Mouse (Mus musculus) limb, embryonic 11.5 days (tissue): ENCODE data around the gene Srbd1. TPM values are rescaled to one million over a fixed set of nuclear protein-coding genes. Genes with fewer than 3 reads are reported as not detected.

ENCODE experiments used
- ATAC-seq: fragments of 200-750 bp; cut with Nextera tagmentation; 2 replicates; pipeline ENCODE4 v1.8.0; 2017; ENCODE audit warnings: low read depth; ENCODE audit not compliant: insufficient number of reproducible peaks, low FRiP score, low TSS enrichment
- DNase-seq: peaks from one replicate; pipeline ENCODE4 v3.0.0-alpha.2; 2015; ENCODE audit warnings: low spot score
- H3K27ac ChIP-seq: fragments of 300-500 bp; sonication (generic); replicated peaks from 2 replicates; pipeline ENCODE4 v1.5.1; 2014; ENCODE audit warnings: low read depth, mild to moderate bottlenecking, low read length
- H3K27me3 ChIP-seq: fragments of 300-500 bp; sonication (generic); 2 replicates; pipeline ENCODE4 v1.6.1; 2014; ENCODE audit warnings: mild to moderate bottlenecking, low read length, mixed read lengths; ENCODE audit not compliant: control insufficient read depth, insufficient read depth
- H3K36me3 ChIP-seq: fragments of 300-500 bp; sonication (generic); 2 replicates; pipeline ENCODE4 v1.6.1; 2014; ENCODE audit warnings: mild to moderate bottlenecking, low read length, moderate library complexity, mixed read lengths; ENCODE audit not compliant: control insufficient read depth, insufficient read depth
- H3K4me1 ChIP-seq: fragments of 300-500 bp; sonication (generic); 2 replicates; pipeline ENCODE4 v1.6.1; 2014; ENCODE audit warnings: low read length, mixed read lengths; ENCODE audit not compliant: control insufficient read depth, insufficient read depth
- H3K4me2 ChIP-seq: fragments of 300-500 bp; sonication (generic); 2 replicates; pipeline ENCODE4 v1.6.1; 2014; ENCODE audit warnings: low read depth, mild to moderate bottlenecking, moderate library complexity; ENCODE audit not compliant: severe bottlenecking
- H3K4me3 ChIP-seq: fragments of 300-500 bp; sonication (generic); 2 replicates; pipeline ENCODE4 v1.5.1; 2014; ENCODE audit warnings: low read depth, low read length
- H3K9ac ChIP-seq: fragments of 300-500 bp; sonication (generic); 2 replicates; pipeline ENCODE4 v1.6.1; 2014; ENCODE audit warnings: mild to moderate bottlenecking, low read length
- H3K9me3 ChIP-seq: fragments of 300-500 bp; sonication (generic); 2 replicates; pipeline ENCODE4 v1.6.1; 2016; ENCODE audit warnings: low read length; ENCODE audit not compliant: control insufficient read depth
- WGBS: fragments of 180-500 bp; shearing (Covaris S2); extraction: QIAGEN DNeasy Blood & Tissue Kit; methylation state at CpG from one replicate; pipeline ENCODE4 v1.1.7; 2014; 5-methylcytosine and 5-hydroxymethylcytosine counted together
- polyA plus RNA-seq: library from polyadenylated mRNA; unstranded; fragments of >200 nt; fragmentation: Nextera tagmentation; extraction: Ambion mirVana; gene quantifications from 2 replicates; pipeline ENCODE4 v1.2.1, GENCODE M21; 2014

The Srbd1 gene
- polyA plus RNA-seq, 1 experiment from 2014 or later, result 14.3 TPM

DNA sequence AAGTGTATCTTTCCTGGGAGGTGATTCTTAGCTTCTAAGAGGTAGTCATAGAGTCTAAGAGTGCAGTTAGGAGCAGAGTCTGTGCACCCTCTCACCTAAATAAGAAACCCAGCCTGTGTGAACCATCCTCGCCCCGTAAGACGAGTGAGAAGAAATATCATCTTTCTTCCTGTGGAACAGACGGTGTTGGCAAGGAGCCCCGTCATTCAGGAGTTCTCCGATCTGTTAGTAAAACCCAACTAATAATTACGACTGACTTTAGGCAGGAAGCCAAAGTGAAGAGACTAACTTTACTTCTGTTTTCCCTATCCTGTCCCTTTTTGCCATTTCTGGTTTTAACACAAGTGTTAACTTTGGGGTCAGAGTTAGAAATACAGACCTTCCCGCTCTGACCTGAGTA, 166.1 kb downstream of the Srbd1 start:
- Histone ChIP-seq H3K4me2 (no peak overlapping the region), H3K27ac (no peak overlapping the region), H3K4me1 (no peaks in the 10 kb centered on the region), H3K4me3 (no peak overlapping the region), H3K9ac (no peak overlapping the region), H3K9me3 (no peaks in the 10 kb centered on the region), H3K27me3 (no peaks in the 10 kb centered on the region), H3K36me3 (no peaks in the 10 kb centered on the region)
- DNase-seq, result no peak
- WGBS, result 83% methylated on average over 8 of the region's 8 CpGs
- ATAC-seq, result no peak

DNA sequence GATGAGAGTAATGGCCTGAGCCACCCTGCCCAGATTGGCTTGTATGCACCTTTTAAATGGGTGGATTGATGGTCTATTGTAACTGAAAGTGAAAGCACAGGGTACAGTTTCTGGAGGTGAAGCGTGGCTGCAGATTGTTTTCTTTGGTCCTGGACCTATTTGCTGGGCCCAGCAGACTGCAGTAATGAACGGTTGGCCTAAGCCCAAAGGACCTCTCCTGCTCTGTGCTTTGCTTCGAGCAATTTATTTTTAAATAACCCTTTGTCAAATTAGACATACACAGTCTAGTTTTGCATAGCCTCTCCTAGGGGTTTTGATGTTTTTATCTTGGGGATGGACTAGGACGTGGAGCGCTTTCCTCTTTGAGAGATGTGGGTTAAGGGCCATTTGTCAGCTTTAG, 169.9 kb downstream of the Srbd1 start:
- 79% methylated on average over 5 of the region's 5 CpGs for WGBS
- no peak for ATAC-seq
- Histone ChIP-seq H3K4me1 (no peaks in the 10 kb centered on the region), H3K9ac (no peak overlapping the region), H3K4me3 (no peak overlapping the region), H3K4me2 (no peak overlapping the region), H3K36me3 (no peaks in the 10 kb centered on the region), H3K9me3 (no peaks in the 10 kb centered on the region), H3K27ac (no peak overlapping the region), H3K27me3 (no peaks in the 10 kb centered on the region)
- DNase-seq, result no peak

DNA sequence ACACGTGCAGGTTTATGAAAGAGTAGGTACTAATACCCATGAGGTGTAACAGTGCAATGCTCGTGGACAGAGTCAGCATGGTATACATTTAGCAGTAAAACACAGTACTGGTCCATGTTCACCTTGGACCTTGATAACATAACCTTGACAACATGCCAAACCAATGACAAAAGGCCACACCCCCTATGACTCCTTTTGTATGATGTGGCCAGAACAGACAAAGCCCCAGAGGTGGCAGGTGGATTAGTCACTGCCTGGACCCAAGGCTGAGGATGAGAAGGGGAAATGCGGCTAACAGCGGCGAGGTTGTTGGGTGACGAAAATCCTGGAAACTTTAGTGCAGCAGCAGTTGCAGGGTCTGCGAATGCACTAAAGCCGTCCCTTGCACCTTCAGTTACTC, 170.4 kb downstream of the Srbd1 start:
- no peak overlapping the region for H3K27ac ChIP-seq
- DNase-seq (no peak), ATAC-seq (no peak)
- H3K4me1 ChIP-seq, result no peaks in the 10 kb centered on the region
- H3K4me3 ChIP-seq, result no peak overlapping the region
- no peaks in the 10 kb centered on the region for H3K9me3 ChIP-seq
- no peaks in the 10 kb centered on the region for H3K36me3 ChIP-seq
- no peaks in the 10 kb centered on the region for H3K27me3 ChIP-seq
- no peak overlapping the region for H3K9ac ChIP-seq
- WGBS, result 90% methylated on average over 8 of the region's 8 CpGs
- H3K4me2 ChIP-seq, result no peak overlapping the region

DNA sequence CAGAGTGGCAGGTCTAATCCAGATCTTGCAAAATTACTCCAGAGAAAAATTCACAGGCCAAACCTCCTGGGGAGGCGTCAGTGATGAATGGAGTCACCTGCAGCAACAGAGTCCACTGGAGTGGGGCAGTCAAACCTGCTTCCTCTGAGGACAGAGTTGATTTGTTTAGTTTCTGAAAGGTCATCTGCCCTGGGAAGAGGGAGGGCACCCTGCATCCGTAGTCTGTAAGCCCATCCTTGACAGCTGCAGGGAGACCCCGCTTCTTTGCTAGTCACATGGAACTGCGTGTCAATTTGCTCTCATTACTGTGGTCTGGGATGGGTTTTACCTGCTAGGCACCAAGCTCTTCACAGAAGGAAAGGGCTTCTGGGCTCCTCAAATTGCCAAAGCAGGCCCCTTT, 173.9 kb downstream of the Srbd1 start:
- DNase-seq (no peak), ATAC-seq (no peak)
- no peaks in the 10 kb centered on the region for H3K4me1 ChIP-seq
- no peak overlapping the region for H3K4me2 ChIP-seq
- 44% methylated on average over 4 of the region's 4 CpGs for WGBS
- H3K27me3 ChIP-seq, result no peaks in the 10 kb centered on the region
- no peak overlapping the region for H3K27ac ChIP-seq
- no peak overlapping the region for H3K9ac ChIP-seq
- H3K9me3 ChIP-seq, result no peaks in the 10 kb centered on the region
- no peaks in the 10 kb centered on the region for H3K36me3 ChIP-seq
- H3K4me3 ChIP-seq, result no peak overlapping the region

DNA sequence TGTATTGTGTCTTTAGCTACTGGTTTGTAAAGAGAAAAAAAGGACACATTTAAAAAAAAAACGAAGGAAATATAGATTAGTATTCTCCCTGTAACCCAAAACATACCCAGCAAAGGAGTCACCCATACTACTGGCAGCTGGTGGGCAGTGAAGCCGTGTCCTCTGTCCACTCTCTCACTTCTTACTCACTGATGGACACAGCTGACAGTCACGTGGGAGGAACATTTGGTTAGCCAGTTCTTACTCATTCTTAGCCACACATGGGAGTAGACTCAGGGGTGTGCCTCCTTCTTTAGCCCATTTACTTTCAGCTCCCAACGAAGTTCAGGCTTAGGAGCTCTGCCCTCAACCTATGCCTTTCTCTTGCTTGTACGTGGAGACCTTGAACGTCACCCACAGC, 183.3 kb downstream of the Srbd1 start:
- no peaks in the 10 kb centered on the region for H3K27me3 ChIP-seq
- H3K36me3 ChIP-seq, result no peaks in the 10 kb centered on the region
- whole genome bisulfite sequencing, result 74% methylated on average over 6 of the region's 6 CpGs
- DNase-seq (no peak), ATAC-seq (no peak)
- H3K4me3 ChIP-seq, result no peak overlapping the region
- no peak overlapping the region for H3K9ac ChIP-seq
- H3K4me1 ChIP-seq, result no peaks in the 10 kb centered on the region
- H3K27ac ChIP-seq, result no peak overlapping the region
- no peaks in the 10 kb centered on the region for H3K9me3 ChIP-seq
- no peak overlapping the region for H3K4me2 ChIP-seq

DNA sequence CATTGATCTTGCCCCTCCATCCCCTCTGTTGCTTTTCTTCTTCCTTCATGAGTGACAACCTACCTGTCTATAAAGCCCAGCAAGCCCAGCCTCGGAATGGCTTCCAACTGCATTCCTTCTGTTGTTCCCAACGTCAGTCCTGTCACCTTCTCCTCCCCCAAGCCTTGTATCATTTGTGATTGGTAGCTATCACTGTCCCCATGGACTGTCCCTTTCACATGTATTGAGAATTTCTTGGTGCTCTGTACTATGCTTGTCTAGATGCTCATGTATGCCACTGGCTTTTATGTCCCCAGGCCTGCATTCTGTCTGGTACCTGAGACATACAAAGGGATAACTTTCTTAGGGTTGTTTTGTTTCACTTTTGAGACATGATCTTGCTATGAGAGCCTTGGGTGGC, 193.2 kb downstream of the Srbd1 start:
- no peaks in the 10 kb centered on the region for H3K9me3 ChIP-seq
- no peak for ATAC-seq
- H3K9ac ChIP-seq, result no peak overlapping the region
- no peaks in the 10 kb centered on the region for H3K4me1 ChIP-seq
- H3K4me3 ChIP-seq, result no peak overlapping the region
- no peaks in the 10 kb centered on the region for H3K36me3 ChIP-seq
- peaks cover 4% of the 10 kb centered on the region; the same call in 1 of the 2 replicates for H3K27me3 ChIP-seq
- H3K4me2 ChIP-seq, result no peak overlapping the region
- no peak for DNase-seq
- 82% methylated on average over 2 of the region's 2 CpGs for WGBS
- no peak overlapping the region for H3K27ac ChIP-seq

DNA sequence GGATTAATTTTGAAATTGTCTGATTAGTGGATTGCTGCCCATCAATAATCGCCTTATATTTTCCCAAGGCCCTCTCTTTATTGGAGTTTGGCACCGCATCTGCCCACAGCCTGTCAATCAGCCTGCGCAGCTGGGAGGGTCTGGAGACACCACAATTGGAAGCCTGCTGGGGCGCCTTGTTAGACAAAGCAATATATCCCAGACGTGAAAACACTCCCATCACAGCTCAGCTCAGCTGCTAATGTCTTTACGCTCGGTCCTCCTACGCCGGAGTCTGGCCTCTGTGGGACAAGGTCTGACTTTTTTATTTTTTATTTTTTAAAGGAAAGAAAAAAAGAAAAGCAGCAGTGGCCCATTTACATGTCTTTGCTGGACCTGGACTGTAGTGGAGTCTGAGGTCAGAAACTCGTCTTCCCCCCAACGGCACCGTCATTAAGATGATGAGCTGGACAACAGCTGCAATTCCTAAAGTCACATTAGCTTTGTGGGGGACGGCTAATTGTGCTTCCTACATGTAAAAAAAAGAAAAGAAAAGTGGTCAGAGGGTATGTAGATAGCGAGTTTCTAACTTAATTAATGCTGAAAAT, 195.0 kb downstream of the Srbd1 start:
- no peak overlapping the region for H3K4me3 ChIP-seq
- no peak for ATAC-seq
- H3K36me3 ChIP-seq, result no peaks in the 10 kb centered on the region
- peaks cover 4% of the 10 kb centered on the region; the same call in 1 of the 2 replicates for H3K27me3 ChIP-seq
- 31% methylated on average over 14 of the region's 14 CpGs for WGBS
- no peaks in the 10 kb centered on the region for H3K4me1 ChIP-seq
- no peak overlapping the region for H3K9ac ChIP-seq
- H3K9me3 ChIP-seq, result no peaks in the 10 kb centered on the region
- H3K27ac ChIP-seq, result no peak overlapping the region
- no peak for DNase-seq
- no peak overlapping the region for H3K4me2 ChIP-seq

DNA sequence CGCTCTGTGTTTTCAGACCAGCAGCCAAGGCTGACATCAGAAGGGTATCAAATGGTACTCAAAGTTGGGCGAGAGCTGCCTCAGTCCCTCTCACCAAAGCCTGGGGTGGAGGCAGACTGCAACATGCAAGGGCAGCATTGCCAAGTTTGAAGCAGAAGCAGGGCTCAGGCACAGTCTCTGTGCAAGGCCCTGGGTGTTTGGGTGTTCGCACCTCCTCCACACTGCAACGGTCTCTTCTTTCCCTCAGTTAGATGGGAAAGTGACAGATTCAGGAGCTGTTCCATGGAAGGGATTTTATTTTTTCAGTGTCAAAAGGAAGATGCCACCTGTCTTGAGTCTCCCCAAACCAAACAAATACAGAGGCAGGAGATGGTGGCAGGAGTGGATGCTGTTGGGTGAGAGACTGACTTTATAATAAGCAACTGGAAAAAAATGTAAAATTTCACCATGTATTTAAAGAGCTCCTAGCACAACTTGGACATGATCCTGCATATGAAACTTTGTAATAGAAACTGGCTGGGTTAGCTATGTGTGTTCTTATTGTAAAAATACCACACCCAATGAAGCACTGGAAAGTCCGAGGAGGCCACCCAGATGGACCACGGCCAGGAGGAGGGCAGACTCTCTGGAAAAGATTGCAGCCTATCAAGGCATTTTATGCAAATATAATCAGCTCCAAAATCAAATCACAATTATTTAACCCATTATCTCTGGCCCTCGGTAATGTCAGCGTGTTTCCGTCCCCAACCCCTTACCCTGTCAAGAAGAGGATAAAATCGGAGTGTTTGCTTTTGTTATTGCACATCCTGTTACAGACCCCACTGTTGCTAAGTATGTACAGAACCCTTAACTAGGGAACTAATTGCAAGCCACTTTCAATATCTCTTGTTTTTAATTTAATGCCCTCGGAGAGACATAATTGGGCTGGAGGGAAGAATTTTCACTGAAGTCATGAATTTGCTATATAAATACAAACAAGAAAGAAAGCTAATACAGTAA, 195.8 kb downstream of the Srbd1 start:
- WGBS, result 70% methylated on average over 11 of the region's 11 CpGs
- H3K4me2 ChIP-seq, result no peak overlapping the region
- no peak overlapping the region for H3K9ac ChIP-seq
- H3K27ac ChIP-seq, result no peak overlapping the region
- no peak overlapping the region for H3K4me3 ChIP-seq
- H3K9me3 ChIP-seq, result no peaks in the 10 kb centered on the region
- DNase-seq (no peak), ATAC-seq (no peak)
- peaks cover 3% of the 10 kb centered on the region; the same call in 1 of the 2 replicates for H3K4me1 ChIP-seq
- no peaks in the 10 kb centered on the region for H3K36me3 ChIP-seq
- H3K27me3 ChIP-seq, result peaks cover 7% of the 10 kb centered on the region; the same call in 1 of the 2 replicates
